Mouse (Mus musculus) right cerebral cortex, adult 2 months (tissue): ENCODE data around the gene Prr23a3.

Experiments
- DNase-seq, 2 experiments: peaks; one replicate each; pipeline ENCODE4 v3.0.0; 2021 to 2022; ENCODE audit warnings: low spot score in 2 of 2

Prr23a3 gene

GRCm38 (mm10) chr9:98864571-98864970 is at the start of gene Prr23a3:
Gene Prr23a3 (plus strand): TSS chr9:98864767.
- no peak for DNase-seq

GRCm38 (mm10) chr9:98816066-98816465 is 48.5 kb upstream of the Prr23a3 start:
- no peak for DNase-seq

- no peak for DNase-seq
Measured at GRCm38 (mm10) chr9:98817592-98817991, 47.0 kb upstream of the Prr23a3 start.

DNA sequence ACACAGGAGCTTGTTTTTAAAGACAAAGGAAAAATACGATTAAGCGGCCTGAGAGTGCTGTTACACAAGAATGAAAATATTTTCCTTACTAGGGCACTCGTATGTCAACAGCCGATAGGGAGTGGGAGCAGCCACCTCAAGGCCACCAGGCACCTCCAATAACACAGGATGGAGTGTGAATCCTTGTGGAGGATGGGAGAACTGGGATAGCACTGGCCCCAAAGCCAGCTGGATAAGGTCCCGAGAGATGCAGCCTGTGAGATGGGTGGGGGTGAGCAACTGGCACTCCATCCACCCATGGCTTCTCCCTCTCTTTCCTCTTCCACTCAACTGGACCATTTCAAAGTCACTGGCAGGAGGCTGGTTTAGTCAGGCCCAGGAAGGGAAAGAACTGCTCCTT is 45.6 kb upstream of the Prr23a3 start:
- DNase-seq = no peak

DNA sequence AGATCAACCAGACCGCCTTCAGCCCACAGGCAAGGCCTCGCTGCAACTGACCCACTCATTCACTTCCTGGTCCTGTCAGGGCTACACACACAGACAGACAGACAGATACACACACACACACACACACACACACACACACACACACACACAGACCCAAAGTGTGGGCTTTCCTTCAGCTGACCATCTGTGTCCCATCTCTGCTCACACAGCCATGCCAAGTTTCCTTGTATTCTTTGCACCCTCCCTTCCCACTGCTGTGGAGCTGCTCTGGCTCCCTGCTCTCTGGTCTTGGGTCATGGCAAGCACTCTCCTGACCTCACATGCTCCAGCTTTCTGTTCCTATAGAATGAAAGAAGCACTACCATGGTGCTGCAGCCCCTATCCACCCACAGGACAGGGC is 45.1 kb upstream of the Prr23a3 start:
- no peak for DNase-seq

- DNase-seq = no peak
Measured at GRCm38 (mm10) chr9:98820461-98820860, 44.1 kb upstream of the Prr23a3 start.

DNA sequence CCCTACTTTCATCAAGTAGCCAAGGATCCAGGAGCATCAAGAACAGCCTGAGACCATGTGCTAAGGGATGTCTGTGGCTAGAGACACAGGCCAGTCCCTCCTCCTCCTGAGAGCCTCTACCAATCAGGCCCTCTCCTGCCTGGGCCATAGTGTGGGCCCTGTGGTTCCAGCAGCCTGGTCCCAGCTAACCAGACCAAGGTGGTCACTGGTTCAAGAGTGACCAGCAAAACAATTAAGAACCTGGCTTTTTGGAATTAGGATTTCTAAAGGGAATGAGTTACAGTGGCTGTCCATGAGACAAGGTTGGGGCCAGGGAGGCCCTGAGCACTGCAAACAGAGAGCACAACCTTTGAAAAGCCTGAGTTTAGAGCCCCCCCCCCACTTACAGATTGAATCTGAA is 43.5 kb upstream of the Prr23a3 start:
- DNase-seq = no peak

DNA sequence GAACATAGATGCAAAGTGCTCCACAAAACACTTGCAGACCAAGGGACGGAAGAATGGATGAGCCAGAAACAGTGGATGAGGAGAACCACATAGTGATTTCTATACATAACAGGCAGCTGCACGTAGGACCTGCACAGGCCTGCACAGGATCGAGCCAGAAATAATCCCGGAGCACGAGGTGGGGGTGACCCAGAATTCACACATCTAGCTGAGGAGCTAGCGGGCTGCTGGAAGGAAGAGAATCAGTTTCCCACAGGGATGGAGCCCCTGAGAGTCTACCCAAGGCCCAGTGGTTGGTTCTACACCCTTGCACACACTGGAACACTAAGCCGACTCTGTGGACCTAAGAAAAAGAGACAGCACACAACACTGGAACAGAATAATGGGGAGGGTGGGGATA is 40.8 kb upstream of the Prr23a3 start:
- DNase-seq = no peak

DNA sequence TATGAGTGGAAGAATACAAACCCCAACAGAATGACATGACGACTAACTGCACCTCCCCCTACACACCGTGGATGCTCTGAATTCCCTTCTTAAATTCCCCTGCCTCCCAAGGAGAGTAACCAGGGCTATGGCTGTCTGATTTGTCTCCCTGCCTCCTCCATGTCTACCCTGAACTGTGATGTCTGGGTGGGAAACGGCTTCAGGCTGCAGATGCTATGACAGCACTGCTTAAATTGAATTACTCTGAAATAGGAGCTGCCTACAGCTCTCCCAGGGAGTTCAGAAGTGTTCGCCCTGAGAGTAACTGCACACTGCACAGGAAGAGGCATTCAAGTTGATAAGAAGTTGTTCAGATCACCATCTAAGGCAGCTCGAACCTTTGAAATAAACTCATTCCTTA is 35.1 kb upstream of the Prr23a3 start:
- no peak for DNase-seq

GRCm38 (mm10) chr9:98837537-98838074 is 27.0 kb upstream of the Prr23a3 start:
- DNase-seq = no peak

GRCm38 (mm10) chr9:98842117-98842516 is 22.4 kb upstream of the Prr23a3 start, which contains the start of gene Prr23a1:
Gene Prr23a1 (plus strand): TSS chr9:98842503.
- no peak for DNase-seq

DNA sequence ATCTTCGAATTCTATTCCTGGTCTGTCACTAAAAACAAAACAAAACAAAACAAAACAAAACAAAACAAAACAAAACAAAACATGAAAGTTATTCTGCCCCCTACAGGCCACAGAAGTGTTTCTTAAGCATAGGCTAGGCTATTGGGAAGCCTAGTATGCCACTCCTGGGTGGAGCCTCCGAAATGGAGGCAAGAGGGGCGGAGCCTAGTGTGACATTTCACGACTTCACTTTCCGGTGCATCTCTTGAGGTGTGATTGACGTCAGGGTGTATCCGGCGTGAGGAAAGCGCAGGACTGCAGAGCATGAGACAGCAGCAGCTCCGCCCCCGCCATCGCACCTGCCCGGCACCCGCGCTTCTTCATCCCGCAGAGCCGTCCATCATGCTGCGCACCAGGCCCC is 8.4 kb upstream of the Prr23a3 start, which contains the start of gene Prr23a2:
Prr23a2 (plus strand) TSS at position 285 of the 400 bp plus-strand sequence.
- DNase-seq = no peak

DNA sequence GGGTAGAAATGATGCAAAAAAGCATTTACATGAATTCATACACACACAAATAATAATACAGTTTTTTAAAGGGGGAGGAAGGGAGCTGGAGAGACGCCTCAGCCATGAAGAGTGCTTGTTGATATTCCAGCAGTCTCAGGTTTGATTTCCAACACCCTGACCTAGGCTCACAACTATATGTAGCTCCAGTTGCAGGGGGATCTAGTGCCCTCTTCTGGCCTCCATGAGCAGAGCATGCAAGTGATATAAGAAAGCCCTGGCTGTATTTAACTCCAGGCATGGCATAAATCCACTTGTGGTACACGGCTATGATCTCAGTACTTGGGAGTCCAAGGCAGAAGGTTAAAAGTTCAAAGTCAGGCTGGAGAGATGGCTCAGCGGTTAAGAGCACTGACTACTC is 1.1 kb upstream of the Prr23a3 start:
- DNase-seq = no peak

DNA sequence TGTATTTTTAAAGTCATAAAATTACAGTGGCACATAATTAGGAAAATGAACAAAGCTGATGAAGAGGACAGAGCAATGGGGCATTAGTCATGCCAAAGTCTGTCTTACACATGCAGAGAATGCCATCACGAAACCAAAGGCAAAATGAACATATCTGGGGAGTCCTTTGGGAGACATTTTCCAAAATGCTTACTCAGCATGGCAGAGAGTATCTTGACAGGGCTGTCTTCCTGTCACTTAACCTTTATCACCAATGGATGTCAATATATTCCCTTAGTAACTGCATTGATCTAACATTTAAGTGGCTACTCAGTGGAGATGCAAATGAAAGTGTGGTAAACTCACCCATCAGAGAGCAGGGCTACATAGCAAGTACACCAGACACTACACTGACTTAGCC is 36.9 kb downstream of the Prr23a3 start:
- no peak for DNase-seq

GRCm38 (mm10) chr9:98902819-98903218 is 38.3 kb downstream of the Prr23a3 start, which contains the start of gene 7420426K07Rik:
Gene 7420426K07Rik (plus strand): TSS chr9:98903119.
- no peak for DNase-seq
